Mouse (Mus musculus): ENCODE data around the gene Wipf2. TPM values are rescaled to one million over a fixed set of nuclear protein-coding genes. Genes with fewer than 3 reads are reported as not detected.
A peak's percentile ranks its signal among the peaks of the same experiment; 100 is the strongest.
"Not testable (repeated sequence)": the region's sequence is repeated elsewhere in the genome, so short reads cannot be mapped to it uniquely, and the experiment has no call there.

The Wipf2 gene
- total and polyA plus RNA-seq, 3 experiments, result 13.4 to 23.7 (median 15.6) TPM

DNA sequence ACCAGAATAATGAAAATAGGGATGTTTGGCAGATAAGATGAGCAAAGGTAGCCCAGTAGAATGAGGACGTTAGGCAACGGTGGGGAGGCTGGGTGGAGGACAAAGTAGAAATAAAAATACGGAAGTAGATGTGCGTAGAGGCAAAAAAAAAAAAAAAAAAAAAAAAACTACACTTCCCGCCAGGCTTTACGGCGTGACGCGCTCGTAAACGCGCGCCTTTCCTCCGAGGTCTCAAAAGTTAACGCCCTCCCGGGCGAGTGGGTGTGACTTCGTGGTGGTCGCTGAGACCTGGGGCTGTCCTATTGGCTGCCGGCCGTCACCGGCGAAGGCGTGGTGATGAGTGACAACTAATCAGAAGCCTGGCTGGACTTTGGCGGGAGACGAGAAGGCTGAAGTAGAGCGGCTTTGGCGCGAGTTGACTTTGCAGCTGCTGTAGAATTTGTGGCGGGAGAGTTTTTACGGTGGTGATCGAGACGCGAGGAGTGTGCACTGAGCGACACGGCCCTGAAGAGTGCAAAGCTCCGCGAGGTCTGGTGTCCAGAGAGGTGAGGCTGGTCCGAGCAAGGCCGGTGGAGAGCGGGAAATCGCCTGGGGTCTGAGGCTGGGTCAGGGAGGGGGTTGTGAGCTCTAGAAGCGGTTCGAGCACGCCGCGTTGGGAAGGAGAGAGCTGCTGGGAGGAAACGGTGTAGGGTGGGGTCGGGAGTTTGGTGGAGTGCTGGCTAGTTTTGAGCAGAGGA, 44.2 kb downstream of the Wipf2 start, which contains the start of gene Cdc6:
Cdc6 (plus strand) TSS at position 365 of the 737 bp plus-strand sequence.
- peak; percentile 97 for DNase-seq

DNA sequence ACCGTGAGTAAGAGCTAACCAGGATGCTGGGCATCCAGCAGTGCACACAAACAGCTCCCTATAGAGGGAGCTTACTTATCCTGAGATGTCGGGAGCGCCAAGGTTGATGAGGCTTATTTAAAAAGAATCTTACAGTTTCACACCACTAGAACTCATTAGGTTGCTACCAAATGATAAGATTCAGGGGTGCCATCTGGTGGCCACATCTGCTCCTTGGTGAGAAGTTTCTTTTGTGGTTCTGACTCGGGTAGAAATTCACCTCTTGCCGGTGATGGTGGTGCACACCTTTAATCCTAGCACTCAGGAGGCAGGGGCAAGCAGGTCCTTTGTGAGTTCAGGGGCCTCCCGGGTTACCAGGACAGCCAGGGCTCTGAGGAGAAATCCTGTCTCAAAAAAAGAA, 46.2 kb downstream of the Wipf2 start:
- DNase-seq, result peak; percentile 41

DNA sequence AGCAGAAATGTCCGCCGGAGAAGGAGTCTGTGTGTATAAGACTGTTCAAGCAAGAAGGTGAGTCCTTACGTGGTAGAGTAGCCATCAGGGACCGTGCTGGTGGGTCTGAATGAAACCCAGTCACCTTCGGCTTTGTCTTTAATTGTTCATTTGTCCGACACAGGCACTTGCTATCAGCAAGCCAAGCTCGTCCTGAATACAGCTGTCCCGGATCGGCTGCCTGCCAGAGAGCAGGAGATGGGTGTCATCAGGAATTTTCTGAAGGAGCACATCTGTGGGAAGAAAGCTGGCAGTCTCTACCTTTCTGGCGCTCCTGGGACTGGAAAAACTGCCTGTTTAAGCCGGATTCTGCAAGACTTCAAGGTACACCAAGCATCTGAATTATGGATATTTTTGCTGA, 47.0 kb downstream of the Wipf2 start:
- no peak for DNase-seq

DNA sequence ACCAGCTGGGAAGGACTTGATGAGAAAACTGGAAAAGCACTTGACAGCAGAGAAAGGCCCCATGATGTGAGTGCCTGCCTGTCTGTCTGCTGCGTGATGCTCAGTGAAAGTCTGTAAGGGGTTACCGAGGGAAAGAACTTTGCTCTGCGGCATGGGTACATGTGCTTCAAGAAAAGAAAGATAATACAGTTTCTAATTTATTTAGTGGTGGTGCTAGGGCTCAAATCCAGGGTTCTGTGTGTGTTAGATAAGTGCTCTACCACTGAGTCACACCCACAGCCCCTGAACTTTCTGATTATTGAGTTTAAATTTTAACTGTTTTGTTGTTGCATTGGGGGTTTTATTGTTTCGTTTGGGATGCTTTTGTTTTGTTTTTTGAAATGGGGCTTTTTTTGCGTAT, 48.1 kb downstream of the Wipf2 start:
- no peak for DNase-seq

DNA sequence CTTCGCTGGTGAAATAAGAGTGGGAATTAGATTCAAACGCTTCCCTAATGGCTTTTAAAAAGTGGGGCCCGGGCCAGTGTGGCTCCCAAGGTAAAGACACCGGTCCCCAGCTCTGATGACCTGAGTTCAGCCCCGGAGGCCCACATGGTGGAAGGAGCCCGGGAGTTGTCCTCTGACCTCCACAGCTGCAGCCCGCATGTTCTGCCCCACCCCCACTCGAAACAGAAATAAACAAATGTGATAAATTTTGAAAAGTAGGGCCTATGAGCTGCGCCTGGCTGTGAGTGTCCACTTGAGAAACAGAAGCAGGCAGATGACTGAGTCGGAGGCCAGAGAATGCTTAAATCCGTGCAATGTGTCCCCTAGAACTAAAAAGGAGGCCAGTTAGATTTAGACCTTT, 50.8 kb downstream of the Wipf2 start:
- no peak for DNase-seq

DNA sequence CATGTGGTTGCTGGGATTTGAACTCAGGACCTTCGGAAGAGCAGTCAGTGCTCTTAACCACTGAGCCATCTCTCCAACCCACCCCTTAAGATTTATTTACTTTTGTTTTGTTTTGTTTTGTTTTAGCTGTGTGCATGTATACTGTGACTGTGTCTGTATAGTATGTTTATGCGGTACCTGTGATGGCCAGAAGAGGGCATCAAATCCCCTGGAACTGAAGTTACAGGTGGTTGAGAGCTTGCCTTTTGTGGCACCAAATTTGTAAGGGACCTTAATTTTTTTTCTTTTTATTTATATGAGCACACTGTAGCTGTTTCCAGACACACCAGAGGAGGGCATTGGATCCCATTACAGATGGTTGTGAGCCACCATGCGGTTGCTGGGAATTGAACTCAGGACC, 52.9 kb downstream of the Wipf2 start:
- not testable (repeated sequence) for DNase-seq

DNA sequence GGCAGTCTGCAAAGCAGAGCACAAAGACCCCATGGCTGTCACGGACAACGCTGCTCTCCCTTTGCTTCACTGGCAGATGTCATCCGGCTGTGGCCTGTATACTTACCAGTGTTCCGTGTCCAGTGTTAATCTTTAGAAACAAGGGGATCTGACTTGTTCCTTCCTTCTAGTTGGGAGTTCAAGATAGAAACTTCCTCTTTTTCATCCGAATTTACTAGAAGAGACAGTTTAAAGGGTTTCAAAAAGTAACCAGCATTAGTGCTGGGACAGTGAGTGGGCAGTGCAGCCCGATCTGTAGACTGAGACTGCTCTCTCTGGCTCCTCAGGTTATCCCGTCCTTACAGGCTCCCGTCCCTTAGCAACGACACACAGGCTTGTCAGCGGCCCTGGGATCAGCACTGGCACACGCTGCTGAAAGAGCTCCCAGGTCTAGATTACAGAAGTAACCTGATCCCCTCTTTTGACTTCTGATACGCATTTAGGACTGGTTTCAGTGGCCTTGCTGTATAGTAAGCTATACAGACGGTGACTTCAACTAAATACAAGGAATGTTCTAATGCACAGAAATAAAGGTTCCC, 54.1 kb downstream of the Wipf2 start:
- no peak for DNase-seq

DNA sequence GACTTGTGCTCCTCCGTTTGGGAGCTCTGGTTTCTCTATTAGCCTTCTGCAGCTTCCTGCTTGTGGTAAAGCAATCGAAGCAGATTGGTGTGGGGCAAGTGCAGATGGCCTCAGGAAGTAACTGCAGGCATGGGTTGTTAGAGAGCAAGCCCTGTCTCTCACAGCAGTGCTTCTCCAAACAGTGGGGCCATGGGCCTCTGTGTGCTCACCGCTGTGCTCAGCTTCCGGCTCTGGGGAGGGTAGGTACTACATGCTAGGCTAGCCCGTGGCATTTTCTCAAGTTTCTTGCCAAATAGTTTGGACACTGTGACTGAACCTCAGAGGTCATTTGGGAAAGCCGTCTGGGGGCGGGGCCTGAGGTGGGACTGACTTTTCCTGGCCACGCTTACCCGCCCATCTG, 54.8 kb downstream of the Wipf2 start:
- peak; percentile 68 for DNase-seq

DNA sequence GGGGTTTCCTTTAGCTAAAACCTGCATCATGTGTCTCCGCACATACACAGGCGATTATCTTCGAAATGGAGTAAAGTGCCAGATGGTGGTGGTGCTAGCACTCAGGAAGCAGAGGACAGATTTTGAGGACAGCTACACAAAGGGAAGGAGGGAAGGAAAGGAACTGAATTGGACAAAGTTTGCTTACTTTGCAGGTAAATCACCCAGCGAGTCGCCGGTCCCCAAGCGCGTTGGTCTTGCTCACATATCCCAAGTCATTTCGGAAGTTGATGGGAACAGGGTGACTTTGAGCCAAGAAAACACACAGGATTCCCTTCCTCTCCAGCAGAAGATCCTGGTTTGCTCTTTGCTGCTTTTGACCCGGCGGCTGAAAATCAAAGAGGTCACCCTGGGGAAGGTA, 55.6 kb downstream of the Wipf2 start:
- DNase-seq, result no peak

DNA sequence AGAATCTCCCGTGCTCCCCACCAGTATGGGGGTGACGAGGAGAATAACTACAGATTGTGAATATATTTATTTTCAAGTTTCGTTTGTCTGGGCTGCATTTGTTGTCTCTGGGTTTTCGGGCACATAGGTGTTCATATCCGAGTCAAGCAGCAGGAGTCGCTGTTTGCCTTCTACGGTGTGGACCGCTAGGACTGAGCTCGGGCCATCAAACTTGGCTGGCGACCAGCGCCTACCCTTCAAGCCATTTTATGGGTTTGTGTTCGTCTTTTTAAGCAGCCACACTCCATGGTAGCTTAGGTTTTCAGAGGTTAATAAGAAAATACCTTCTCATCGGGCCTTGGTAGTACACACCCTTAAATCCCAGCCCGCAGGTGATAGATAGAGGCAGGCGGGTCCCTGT, 58.4 kb downstream of the Wipf2 start:
- DNase-seq, result not testable (repeated sequence)

DNA sequence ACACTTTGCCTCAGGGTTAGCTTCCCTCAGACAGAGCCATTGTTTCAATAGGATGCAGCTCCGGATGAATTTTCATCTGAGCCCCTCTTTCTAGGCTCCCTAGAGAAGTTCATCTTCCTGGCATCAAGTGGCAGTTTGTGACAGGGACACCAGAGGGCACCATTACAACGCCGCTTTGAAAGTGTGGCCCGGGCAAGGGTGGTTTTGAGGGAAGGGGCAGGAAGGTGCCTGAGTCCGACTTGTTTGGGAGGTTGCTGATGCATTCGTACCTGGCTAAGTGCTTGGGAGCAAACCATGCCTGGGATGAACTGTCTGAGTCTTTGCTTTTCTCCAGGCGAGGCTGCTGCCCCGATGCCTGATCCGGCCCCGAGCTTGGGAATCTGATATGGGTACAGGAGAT, 58.9 kb downstream of the Wipf2 start:
- peak; percentile 54 for DNase-seq

DNA sequence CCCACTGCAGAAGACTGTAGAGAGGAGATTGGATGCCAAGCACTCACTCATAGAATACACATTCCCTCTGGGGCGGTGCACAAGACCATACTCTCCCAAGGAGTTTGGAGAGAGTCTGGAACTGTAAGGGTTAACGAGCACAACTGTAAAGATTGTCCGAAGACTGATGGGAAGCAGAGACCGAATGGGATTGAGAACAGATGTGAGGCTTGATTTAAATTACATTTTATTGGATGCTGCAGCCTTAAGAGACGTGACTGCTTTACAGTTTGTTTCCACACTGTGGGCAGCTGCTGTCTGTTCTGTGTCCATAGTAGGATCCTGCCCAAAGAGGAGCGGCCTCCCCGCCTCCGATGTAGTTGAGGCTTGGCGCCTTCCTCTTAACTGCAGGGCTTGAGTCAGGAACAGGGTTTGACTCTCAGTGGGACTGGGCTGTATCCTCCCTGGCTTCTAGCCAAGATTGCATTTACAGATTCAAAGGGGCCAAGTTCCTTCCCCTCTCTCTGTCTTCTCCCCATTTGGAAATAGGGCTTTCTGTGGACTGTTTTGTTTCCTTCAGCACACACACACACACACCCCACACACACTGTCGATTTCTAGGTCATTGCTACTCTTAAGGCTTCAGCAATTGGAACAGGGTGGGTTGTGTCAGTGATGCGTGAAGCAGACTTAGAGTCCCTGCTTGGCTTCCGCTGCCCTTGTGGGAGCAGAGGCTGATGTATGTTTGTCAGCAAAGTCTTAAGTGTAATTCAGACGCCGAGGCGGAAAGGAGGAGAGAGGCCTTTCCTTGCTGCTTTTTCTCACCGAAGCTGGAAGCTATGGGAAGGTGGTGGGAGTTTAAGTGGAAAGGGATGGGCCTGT, 59.6 kb downstream of the Wipf2 start:
- not testable (repeated sequence) for DNase-seq

DNA sequence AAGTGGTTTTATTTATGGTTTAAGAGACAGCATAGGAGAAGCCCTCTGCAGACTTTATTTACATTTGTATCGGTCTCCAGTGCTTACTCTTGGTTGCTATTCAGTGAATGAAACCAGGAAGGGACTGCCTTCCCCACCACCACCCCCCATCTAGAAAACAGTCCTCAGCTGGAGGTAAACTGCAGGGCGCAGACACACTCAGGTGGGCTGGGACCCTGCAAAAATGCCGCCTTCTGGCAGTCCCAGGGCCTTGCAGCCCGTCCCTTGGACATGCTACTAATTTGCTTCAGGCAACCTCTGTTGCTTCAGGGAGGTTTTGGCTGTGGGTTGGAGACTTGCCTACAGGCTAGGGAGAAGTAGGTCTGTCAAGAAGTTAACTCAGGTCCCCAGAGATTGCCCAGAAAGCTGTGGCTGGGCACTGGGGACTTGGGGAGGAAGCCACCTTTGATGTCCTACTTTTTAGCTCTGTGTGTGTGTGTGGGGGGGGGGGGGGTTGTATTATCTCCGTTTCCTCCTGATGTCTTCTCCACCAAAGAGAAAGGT, 61.3 kb downstream of the Wipf2 start:
- DNase-seq, result no peak

DNA sequence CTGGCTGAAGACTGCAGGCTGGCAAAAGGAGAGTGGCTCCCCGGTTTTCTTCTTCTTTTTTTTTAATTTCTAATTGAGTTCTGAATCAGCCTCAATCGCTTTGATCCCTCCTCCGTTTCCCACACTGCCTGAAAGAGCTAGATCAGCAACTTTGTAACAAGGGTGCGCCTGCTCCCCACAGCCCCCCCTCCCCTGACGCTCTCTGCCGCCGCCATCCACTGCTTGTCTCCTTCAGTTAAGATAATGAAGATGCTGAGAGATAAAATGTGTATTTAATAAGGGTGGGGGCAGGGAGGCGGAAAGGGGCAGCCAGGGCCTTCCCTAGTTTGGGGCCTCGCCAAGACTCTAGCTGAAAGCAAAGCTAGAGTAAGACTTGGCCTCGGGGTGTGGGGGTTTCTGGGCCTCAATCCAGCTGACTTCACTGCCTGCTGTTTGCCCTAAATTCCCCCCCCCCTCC, 61.9 kb downstream of the Wipf2 start:
- DNase-seq, result peak; percentile 42

DNA sequence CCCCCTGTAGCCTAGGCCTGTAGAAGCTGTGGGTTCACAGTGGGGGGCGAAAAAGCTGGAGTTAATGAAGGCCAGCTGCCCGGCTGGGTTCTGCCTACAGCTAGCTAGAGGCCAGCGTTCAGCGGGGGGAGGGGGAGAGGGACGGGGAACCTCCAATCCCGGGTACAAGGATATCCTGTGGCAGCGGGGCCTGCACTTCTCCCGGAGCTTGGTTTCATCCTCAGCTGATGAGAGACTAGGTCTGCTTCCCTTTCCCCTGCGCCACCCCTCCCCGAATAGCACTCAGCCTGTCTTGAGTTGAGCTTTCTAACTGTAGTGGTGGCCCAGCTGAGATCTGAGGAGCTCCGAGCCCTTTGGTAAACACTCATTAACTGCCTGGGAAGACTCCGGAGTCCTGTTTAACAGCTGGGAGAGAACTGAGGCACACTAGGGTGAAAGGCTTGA, 62.5 kb downstream of the Wipf2 start:
- no peak for DNase-seq

DNA sequence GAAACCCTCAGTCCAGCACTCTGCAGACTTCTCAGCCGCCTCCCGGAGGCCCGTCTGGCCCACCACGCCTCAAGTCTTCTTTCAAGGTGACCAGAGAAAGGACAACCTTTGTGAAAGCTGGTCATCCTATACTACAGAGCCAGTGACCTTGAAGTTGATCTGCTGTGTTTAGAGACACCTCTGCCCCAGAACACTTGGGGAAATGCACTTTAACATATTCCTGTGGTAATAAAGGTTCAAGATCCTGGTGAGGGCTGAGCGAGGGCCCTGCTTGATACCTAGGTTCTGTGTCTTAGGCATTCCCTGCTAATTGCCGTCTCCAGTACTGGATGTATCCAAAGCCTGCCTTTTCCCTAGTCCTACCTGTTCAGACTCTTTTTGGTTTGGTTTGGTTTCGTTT, 63.1 kb downstream of the Wipf2 start:
- DNase-seq, result no peak

DNA sequence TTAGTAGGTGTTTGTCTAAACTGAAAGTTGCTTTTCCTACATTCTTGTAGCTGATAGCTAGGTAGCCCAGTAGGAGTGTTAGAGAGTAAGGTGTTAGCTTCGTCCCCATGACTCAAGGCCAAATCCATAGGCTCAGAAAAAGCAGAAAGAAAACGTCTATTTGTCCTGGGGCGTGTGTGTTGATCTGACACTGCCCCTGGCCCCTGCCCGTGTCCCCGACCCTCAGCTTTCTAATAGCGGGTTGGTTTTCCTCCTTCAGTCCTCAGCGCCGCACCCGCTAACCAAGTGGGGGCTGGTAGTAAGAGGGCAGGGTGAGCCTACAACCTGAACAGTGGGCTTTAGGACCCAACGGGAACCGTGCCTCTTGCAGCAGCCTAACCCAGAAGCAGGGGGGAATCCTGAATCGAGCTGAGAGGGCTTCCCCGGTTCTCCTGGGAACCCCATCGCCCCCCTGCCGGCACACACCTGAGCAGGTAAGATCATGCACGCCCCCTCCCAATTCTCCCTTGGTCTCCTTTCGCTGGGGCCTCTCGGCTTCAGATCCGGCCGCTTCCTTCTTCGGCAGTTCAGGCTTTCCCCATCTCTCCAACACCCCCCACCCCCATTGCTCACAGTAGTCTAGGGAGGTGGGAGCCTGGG, 64.1 kb downstream of the Wipf2 start, which contains the start of gene Rara:
Rara (plus strand) TSS at position 381 of the 639 bp plus-strand sequence.
- DNase-seq, result peak; percentile 25

DNA sequence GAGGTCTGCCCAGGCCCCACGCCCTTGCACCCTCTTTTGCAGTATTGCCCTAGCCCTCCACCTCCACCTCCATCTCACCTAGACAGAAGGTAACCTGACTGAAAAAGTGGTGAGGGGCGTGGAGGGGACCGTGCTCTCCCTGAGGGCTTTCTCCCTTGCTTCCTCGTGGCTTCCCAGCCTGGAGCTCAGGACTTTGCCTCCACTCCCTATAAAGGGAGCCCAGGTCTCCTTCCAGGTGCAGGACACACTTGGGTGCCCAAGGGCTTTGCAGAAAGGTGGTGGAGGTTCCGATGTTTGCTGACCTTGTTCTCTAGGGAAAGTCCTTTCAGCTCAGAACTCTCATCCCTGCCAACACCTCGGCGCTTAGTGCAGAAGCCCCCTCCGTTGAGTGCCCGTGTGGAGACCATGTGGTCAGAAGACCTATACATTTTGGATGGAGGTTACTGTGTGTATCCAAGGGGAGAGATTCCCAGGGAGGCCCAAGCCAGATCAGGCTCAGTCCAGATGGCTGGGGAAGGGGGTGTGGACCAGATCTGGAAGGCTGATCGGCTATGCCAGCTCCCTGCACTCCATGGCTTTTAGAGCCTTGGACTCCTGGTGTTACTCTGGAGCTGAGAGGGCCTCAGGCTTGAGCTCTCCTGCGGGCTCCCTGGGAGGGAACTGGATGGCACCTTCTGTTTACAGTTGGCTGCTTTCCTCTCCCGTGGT, 64.9 kb downstream of the Wipf2 start:
- no peak for DNase-seq

DNA sequence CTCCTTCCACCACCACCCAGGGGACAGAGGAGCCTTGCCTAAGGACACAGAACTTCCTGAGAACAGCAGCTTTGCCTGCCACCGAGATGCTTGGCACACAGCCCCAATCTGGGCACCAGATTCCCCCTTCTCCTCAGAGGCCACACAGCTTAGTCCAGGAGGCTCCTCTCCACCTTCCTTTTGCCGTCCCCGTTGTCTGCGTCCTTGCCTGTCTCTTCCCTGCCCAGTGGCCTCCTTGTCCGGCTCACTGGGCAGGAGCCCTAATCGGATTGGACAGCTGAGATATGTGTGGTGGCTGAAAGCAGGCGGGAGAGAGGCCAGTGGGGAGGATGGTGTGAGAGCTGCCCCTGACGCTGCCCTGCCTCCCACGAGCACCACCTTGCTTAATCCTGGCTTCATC, 66.1 kb downstream of the Wipf2 start:
- peak; percentile 48 for DNase-seq

DNA sequence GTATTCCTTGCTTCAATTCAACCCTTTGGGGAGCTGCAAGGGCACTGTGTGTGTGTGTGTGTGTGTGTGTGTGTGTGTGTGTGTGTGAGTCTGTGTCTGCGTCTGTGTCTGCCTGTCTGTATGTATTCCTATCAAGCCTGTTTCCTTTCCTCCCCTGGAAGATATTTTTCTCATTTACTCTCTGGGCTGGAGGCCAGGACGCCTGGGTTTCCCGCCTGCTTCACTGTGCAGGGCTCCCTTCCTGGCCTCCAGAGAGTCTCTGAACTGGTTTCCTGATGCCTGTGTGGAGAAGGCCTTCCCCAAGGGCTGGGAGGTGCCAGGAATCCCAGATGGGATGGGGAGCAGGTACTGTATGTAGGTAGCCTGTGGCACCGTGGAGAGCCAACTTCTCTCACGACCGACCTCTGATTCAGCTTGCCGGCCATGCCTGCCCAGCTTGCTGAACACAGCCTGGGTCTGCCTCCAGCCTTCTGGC, 66.7 kb downstream of the Wipf2 start:
- peak; percentile 33 for DNase-seq

Measured in adrenal gland, adult 2 months (tissue).